Mouse (Mus musculus) liver, embryonic 14.5 days (tissue): ENCODE measurements around the gene Zc3h13.

Experiments used
- CTCF ChIP-seq: IDR thresholded peaks from 2 replicates; pipeline ENCODE4 v1.5.1; 2016; ENCODE audit warnings: antibody characterized with exemption, low read depth, control low read depth
- EP300 ChIP-seq: IDR thresholded peaks from 2 replicates; pipeline ENCODE4 v1.6.1; 2016; ENCODE audit warnings: antibody characterized with exemption, low read depth

DNA sequence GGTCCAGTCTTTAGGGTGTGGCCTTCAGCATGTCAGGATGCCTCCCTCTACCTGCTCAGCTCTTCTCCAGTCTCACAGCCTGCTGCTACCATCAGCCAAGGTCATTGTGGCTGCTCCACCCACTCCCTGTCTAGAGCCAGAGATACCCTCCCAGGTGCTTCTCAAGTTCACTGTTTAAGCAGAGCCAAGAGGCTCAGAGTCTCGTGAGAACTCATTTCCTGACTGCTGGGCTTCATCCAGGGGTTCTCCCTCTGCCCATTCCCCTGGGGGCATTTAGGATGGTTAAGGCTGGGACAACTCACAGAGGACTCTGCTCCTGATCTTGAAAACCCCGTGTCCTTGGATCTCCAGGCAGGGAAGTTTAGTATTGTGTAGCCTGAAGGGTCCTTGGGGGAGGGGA is 92.1 kb downstream of the Zc3h13 start:
- no peak for TF ChIP-seq CTCF
- no peak for TF ChIP-seq EP300
